Mouse (Mus musculus) ovary, postnatal 10 days (tissue): ENCODE measurements around the gene Lyrm4.

Experiments
- DNase-seq: peaks from one replicate; pipeline ENCODE4 v3.0.0; 2022; ENCODE audit warnings: low spot score

Lyrm4 gene

GRCm38 (mm10) chr13:36105591-36105990 lies 11.7 kb downstream of the Lyrm4 start:
- DNase-seq, result no peak

GRCm38 (mm10) chr13:36096684-36097383 lies 20.5 kb downstream of the Lyrm4 start:
- no peak for DNase-seq

- no peak for DNase-seq
These were observed 29.2 kb downstream of the Lyrm4 start for GRCm38 (mm10) chr13:36088168-36088567.

GRCm38 (mm10) chr13:36087427-36087826 lies 29.9 kb downstream of the Lyrm4 start:
- no peak for DNase-seq

- DNase-seq, result no peak
These were observed 30.5 kb downstream of the Lyrm4 start for GRCm38 (mm10) chr13:36086608-36087391.

- DNase-seq, result no peak
These were observed 31.4 kb downstream of the Lyrm4 start for GRCm38 (mm10) chr13:36085971-36086370.

GRCm38 (mm10) chr13:36084701-36085100 lies 32.6 kb downstream of the Lyrm4 start:
- DNase-seq, result no peak

GRCm38 (mm10) chr13:36081591-36081990 lies 35.7 kb downstream of the Lyrm4 start:
- no peak for DNase-seq

GRCm38 (mm10) chr13:36074484-36074883 lies 42.8 kb downstream of the Lyrm4 start:
- no peak for DNase-seq

- DNase-seq, result no peak
These were observed 50.6 kb downstream of the Lyrm4 start for GRCm38 (mm10) chr13:36066676-36067075.

- DNase-seq, result no peak
These were observed 59.8 kb downstream of the Lyrm4 start for GRCm38 (mm10) chr13:36057489-36057888.

GRCm38 (mm10) chr13:36056925-36057324 lies 60.4 kb downstream of the Lyrm4 start:
- DNase-seq, result no peak

GRCm38 (mm10) chr13:36056509-36056908 lies 60.8 kb downstream of the Lyrm4 start:
- DNase-seq, result no peak

- DNase-seq, result no peak
These were observed 81.8 kb downstream of the Lyrm4 start for GRCm38 (mm10) chr13:36035528-36035927.

- no peak for DNase-seq
These were observed 85.4 kb downstream of the Lyrm4 start for GRCm38 (mm10) chr13:36031959-36032358.

- DNase-seq, result peak; percentile 10
These were observed 97.7 kb downstream of the Lyrm4 start for GRCm38 (mm10) chr13:36019309-36020274.

GRCm38 (mm10) chr13:36018017-36018416 lies 99.3 kb downstream of the Lyrm4 start:
- no peak for DNase-seq

- no peak for DNase-seq
These were observed 101.7 kb downstream of the Lyrm4 start for GRCm38 (mm10) chr13:36015636-36016035.

- no peak for DNase-seq
These were observed 107.3 kb downstream of the Lyrm4 start for GRCm38 (mm10) chr13:36009981-36010380.

GRCm38 (mm10) chr13:36000798-36001197 lies 116.5 kb downstream of the Lyrm4 start:
- no peak for DNase-seq

GRCm38 (mm10) chr13:35997606-35998005 lies 119.7 kb downstream of the Lyrm4 start:
- no peak for DNase-seq

GRCm38 (mm10) chr13:35995696-35996426 lies 121.5 kb downstream of the Lyrm4 start:
- DNase-seq, result no peak
